Mouse (Mus musculus): ENCODE data around the gene Gm36864.
A peak's percentile ranks its signal among the peaks of the same experiment; 100 is the strongest.

Gm36864 gene

GRCm38 (mm10) chr7:44260410-44260809 lies 24.4 kb downstream of the Gm36864 start:
- no peak for DNase-seq

- DNase-seq, result no peak
These were observed 25.2 kb downstream of the Gm36864 start, which contains the start of gene Gm15517 for GRCm38 (mm10) chr7:44261147-44261546. Gm15517 (plus strand) TSS chr7:44261447.

GRCm38 (mm10) chr7:44262791-44263643 lies 27.0 kb downstream of the Gm36864 start:
- DNase-seq, result peak; percentile 91 to 94

- DNase-seq, result no peak
These were observed 32.1 kb downstream of the Gm36864 start for GRCm38 (mm10) chr7:44268117-44268516.

- DNase-seq, result no peak
These were observed 33.4 kb downstream of the Gm36864 start for GRCm38 (mm10) chr7:44269397-44269796.

GRCm38 (mm10) chr7:44271309-44271708 lies 35.3 kb downstream of the Gm36864 start:
- DNase-seq, result no peak

GRCm38 (mm10) chr7:44272546-44272945 lies 36.6 kb downstream of the Gm36864 start:
- DNase-seq, result no peak

GRCm38 (mm10) chr7:44273446-44273845 lies 37.5 kb downstream of the Gm36864 start:
- no peak for DNase-seq

GRCm38 (mm10) chr7:44274096-44274495 lies 38.1 kb downstream of the Gm36864 start:
- no peak for DNase-seq

- DNase-seq, result no peak
These were observed 39.6 kb downstream of the Gm36864 start for GRCm38 (mm10) chr7:44275546-44275945.

- no peak for DNase-seq
These were observed 40.7 kb downstream of the Gm36864 start for GRCm38 (mm10) chr7:44276461-44277249.

- peak; percentile 15 to 22 for DNase-seq
These were observed 41.3 kb downstream of the Gm36864 start for GRCm38 (mm10) chr7:44277250-44277622.

GRCm38 (mm10) chr7:44280959-44281358 lies 45.0 kb downstream of the Gm36864 start:
- no peak for DNase-seq

- DNase-seq, result no peak
These were observed 45.6 kb downstream of the Gm36864 start for GRCm38 (mm10) chr7:44281586-44281985.

GRCm38 (mm10) chr7:44287760-44288159 lies 51.8 kb downstream of the Gm36864 start:
- peak in 1 of 2 experiments; percentile 44 for DNase-seq

- DNase-seq, result no peak
These were observed 55.0 kb downstream of the Gm36864 start for GRCm38 (mm10) chr7:44290986-44291385.

GRCm38 (mm10) chr7:44291418-44291817 lies 55.4 kb downstream of the Gm36864 start:
- DNase-seq, result no peak
